Comparison of ENCODE assay signal across 20 mouse cellular contexts in the genomic region with DNA sequence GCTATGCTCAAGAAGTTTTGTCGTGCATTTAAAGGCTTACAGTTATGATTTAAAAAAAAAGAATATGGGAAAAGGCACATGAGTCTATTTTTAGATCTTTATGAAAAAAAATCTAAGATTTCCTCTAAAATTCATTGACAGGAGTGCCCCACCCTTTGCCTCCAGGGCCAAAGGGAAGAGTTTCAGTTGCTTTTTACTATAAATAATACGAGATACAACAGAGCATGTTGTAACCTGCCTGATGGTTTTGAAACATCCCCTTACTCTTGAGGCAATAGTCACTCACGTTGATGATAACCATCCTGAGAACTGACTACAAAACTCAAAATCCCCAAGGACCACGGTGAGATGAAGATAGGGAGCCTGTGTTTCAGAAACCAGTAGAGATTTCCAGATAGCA. TPM values are rescaled to one million over a fixed set of nuclear protein-coding genes. Genes with fewer than 3 reads are reported as not detected.
A peak's percentile ranks its signal among the peaks of the same experiment; 100 is the strongest.
DNase-seq lines count a peak whose midpoint lies in the region; ATAC-seq lines count a peak whose summit lies in the region.
"Had no signal": no experiment of that assay in that cellular context is flagged by ENCODE, and none has a peak within 500 bp of the region (broad histone marks: within the 10 kb centered on the region; RNA-seq: fewer than 3 reads in every experiment).

No protein-coding gene starts in this region.

- peak; percentile 33 for DNase-seq in lung, postnatal 36 days
- no peak for DNase-seq in lung, postnatal 4 days
- DNase-seq in right cerebral cortex, postnatal 25 days = no peak
- no peak for DNase-seq in adrenal gland, adult 2 months
- DNase-seq: adrenal gland, postnatal 10 days; cerebellum, adult 11-12 months; cerebellum, adult 8-10 months; cerebellum, postnatal 14 days; gastrocnemius, postnatal 25 days; heart, adult 2 months; heart, postnatal 14 days; heart, postnatal 4 days had no signal

- ATAC-seq in granulocyte monocyte progenitor cell, adult 5-6 weeks (replicated peaks; ENCODE audit: poor library complexity, severe bottlenecking) = peak; percentile 50
- peak; percentile 27; the same call in 1 of the 2 replicates for ATAC-seq in megakaryocyte progenitor cell, adult 5-6 weeks (replicated peaks; ENCODE audit: poor library complexity)
- ATAC-seq: activated CD4-positive, CD25-positive, alpha-beta regulatory T cell, adult 4 months; CD4-positive, CD25-positive, alpha-beta regulatory T cell, adult 4 months; forebrain, embryonic 15.5 days; hindbrain, postnatal 0 days; intestine, postnatal 0 days had no signal

RNA-seq across cellular contexts. Expression of gene Tagap, which starts 46.3 kb away (rescaled TPM):
- total RNA-seq in granulocyte monocyte progenitor cell, adult 5-6 weeks (2014; fragmentation: Nextera tagmentation) = 21.8 and 23.3 TPM in 2 replicates
- 19.3 and 21.8 TPM in 2 replicates for total RNA-seq in granulocyte monocyte progenitor cell, adult 5-6 weeks (2017)
- total RNA-seq in megakaryocyte progenitor cell, adult 5-6 weeks (2015) = 24.1 and 30.4 TPM in 2 replicates
- 16.3 and 26.6 TPM in 2 replicates for total RNA-seq in megakaryocyte progenitor cell, adult 5-6 weeks (2017)
- total RNA-seq in adrenal gland, adult 2 months (2021) = 1 to 10 TPM; 4.5 to 5.9 TPM
- polyA plus RNA-seq in adrenal gland, adult 2 months (2012; rRNA removed) = 0.69 and 1.1 TPM in 2 replicates
- polyA plus RNA-seq: erythroblast, embryonic 14.5 days had no signal

RNA-seq across cellular contexts. Expression of gene Fndc1, which starts 52.4 kb away (rescaled TPM):
- not detected in 2 replicates for total RNA-seq in granulocyte monocyte progenitor cell, adult 5-6 weeks (2014; fragmentation: Nextera tagmentation)
- not detected in 2 replicates for total RNA-seq in granulocyte monocyte progenitor cell, adult 5-6 weeks (2017)
- total RNA-seq in megakaryocyte progenitor cell, adult 5-6 weeks (2015) = 0.12 TPM in 1 of 2 replicates, not detected in the other
- not detected in 2 replicates for total RNA-seq in megakaryocyte progenitor cell, adult 5-6 weeks (2017)
- 10 to 100 TPM in 1 of 2 experiments, 1 to 10 TPM in 1; 4.7 to 11.4 TPM for total RNA-seq in adrenal gland, adult 2 months (2021)
- polyA plus RNA-seq in adrenal gland, adult 2 months (2012; rRNA removed) = 7.6 and 9.0 TPM in 2 replicates
- polyA plus RNA-seq: CD4-positive, CD25-positive, alpha-beta regulatory T cell, adult 4 months; erythroblast, embryonic 14.5 days had no signal

Comparison
In these comparisons a context has a peak if more than half of its experiments do, and no peak if none do; other contexts are left out.
1. RNA of gene Fndc1, which starts 52.4 kb away (total RNA-seq): 4.7 to 11.4 TPM in adrenal gland, adult 2 months; 0.12 TPM in megakaryocyte progenitor cell, adult 5-6 weeks and not detected in granulocyte monocyte progenitor cell, adult 5-6 weeks; every median in the first group is over 4 times any median in the second.